Mouse (Mus musculus): ENCODE measurements around the gene Enthd1. TPM values are rescaled to one million over a fixed set of nuclear protein-coding genes. Genes with fewer than 3 reads are reported as not detected.
"Not testable (repeated sequence)": the region's sequence is repeated elsewhere in the genome, so short reads cannot be mapped to it uniquely, and the experiment has no call there.

Gene Enthd1
- total RNA-seq, 2 experiments from 2014 or later, result not detected

DNA sequence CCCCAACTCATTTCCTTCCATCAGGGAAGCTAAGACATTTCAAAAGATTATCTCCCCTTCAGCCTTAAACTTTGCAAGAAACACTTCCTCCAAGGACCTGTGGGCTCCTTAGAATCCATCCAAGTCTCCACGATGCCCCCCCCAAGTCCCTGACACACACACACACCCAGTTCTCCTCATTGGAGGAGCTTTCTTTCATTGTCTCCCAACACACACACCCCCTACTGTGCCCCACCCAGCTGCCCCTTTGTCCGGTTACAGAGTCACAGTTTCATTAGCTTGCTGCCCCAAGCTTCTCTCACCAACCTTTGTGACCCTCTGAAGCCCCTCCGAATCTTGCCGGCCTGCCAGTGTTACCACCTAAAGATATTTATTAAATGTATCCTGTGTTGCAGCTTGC is 21.3 kb upstream of the Enthd1 start:
- no peak for TF ChIP-seq CTCF (IDR thresholded peaks at IDR 0.05)
- no peak for DNase-seq

DNA sequence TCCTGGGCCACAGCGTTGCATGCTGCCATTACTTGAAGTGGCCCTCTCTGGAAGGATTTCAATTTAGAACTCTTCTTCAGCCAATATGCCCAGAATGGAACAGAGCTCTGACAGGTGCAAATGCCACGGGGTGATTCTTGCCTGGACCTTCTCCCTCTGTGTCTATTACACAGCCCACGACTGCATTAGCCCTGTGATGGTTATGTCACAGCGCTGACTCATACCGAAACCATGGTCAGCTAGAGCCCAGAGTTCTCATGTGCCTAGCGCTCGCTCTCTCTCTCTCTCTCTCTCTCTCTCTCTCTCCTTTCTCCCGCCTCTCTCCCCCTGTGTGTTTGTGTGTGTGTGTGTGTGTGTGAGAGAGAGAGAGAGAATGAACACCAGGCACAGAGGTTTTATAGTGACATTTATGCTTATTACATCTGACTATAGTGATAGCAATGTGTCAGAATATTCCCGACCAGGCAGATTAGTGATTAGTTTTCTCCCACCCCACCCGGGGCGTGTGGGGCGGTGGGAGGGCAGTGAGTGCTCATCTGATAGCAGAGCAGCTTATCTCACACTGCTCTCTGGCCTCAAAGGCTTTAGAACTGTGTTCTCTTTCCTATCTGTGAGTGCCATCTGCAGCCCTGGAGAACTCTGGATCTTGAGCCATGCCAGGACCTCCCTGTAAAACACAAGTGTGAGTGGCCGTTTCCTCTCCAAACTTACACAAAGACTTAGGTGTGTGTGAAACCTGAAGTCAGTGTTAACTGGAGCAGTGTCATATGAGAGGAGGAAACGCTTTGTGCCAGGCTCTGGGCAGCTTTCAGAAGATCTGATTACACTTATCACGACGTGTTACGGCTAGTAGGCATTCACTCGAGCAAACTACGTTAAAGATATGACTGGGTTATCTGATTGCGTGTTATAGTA is 17.9 kb upstream of the Enthd1 start:
- intact Hi-C loops (cut with DNase I), result no loop called here
- peak; percentile 59 for DNase-seq
- no peak for TF ChIP-seq CTCF (IDR thresholded peaks at IDR 0.05)

More for the DNA sequence above, 21.3 kb upstream of the Enthd1 start:
- Histone ChIP-seq H3K27ac (no peak overlapping the region), H3K4me3 (no peak overlapping the region)
- intact Hi-C loops (cut with DNase I), result no loop called here

GRCm38 (mm10) chr15:80580585-80580984 is 15.6 kb upstream of the Enthd1 start:
- intact Hi-C loops (cut with DNase I); DNase-seq; H3K27ac ChIP-seq; H3K4me3 ChIP-seq: not testable (repeated sequence)

More for the DNA sequence above, 17.9 kb upstream of the Enthd1 start:
- peak overlapping the region; percentile 46 for H3K4me3 ChIP-seq
- H3K27ac ChIP-seq, result no peak overlapping the region; the same call in 1 of the 2 replicates

- TF ChIP-seq CTCF (IDR thresholded peaks at IDR 0.05), result no peak
- intact Hi-C loops (cut with DNase I), result no loop called here
- Histone ChIP-seq H3K27ac (no peak overlapping the region), H3K4me3 (no peak overlapping the region)
- DNase-seq, result no peak
Measured at GRCm38 (mm10) chr15:80579121-80579520, 14.2 kb upstream of the Enthd1 start.

GRCm38 (mm10) chr15:80577166-80577960 is 12.4 kb upstream of the Enthd1 start:
- DNase-seq, result no peak
- H3K27ac ChIP-seq, result no peak overlapping the region
- no peak for TF ChIP-seq CTCF (IDR thresholded peaks at IDR 0.05)
- intact Hi-C loops (cut with DNase I), result no loop called here
- H3K4me3 ChIP-seq, result no peak overlapping the region

GRCm38 (mm10) chr15:80576415-80576994 is 11.5 kb upstream of the Enthd1 start:
- no peak for TF ChIP-seq CTCF (IDR thresholded peaks at IDR 0.05)
- intact Hi-C loops (cut with DNase I), result no loop called here
- no peak for DNase-seq
- Histone ChIP-seq H3K27ac (no peak overlapping the region), H3K4me3 (no peak overlapping the region)

GRCm38 (mm10) chr15:80575817-80576370 is 10.9 kb upstream of the Enthd1 start:
- TF ChIP-seq CTCF (IDR thresholded peaks at IDR 0.05), result no peak
- no peak for DNase-seq
- no peak overlapping the region for H3K27ac ChIP-seq
- intact Hi-C loops (cut with DNase I), result no loop called here
- no peak overlapping the region for H3K4me3 ChIP-seq

GRCm38 (mm10) chr15:80574211-80575040 is 9.5 kb upstream of the Enthd1 start:
- TF ChIP-seq CTCF (IDR thresholded peaks at IDR 0.05), result no peak
- H3K27ac ChIP-seq, result no peak overlapping the region

DNA sequence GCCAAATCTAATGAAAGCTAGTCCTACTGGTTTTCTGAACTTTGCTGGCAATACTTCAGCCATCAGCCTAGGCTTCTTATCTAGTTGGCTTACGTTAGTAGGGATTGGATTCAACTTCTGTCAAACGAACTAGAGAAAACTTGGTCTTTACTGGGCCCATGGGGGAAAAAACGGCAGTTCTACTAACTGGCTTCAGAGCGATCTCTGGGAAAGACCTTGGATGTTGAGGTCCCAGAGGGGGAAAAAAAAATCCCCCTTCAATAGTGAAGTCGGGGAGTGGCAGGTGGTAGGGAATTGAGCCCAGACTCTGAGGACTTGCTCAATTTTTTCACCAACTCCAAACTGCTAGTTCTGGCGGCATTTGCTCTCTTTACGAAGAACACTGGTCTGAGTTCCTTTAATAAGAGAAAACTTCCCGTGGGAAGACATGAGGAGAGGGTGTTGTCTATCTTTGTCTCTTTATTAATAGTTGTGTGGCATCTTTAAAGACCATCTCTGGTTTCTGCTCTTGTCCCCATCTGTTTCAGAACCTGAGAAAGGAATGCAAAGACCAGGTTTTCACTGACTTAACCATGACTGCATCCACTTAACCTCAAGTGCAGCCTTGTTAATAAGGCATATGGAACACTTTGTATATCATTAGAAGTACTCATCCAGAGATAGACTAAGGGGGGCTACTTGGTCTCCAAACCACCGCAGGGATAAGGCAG is 8.0 kb upstream of the Enthd1 start:
- Histone ChIP-seq H3K27ac (no peak overlapping the region), H3K4me3 (no peak overlapping the region)
- DNase-seq, result no peak
- no peak for TF ChIP-seq CTCF (IDR thresholded peaks at IDR 0.05)
- intact Hi-C loops (cut with DNase I), result no loop called here

More at GRCm38 (mm10) chr15:80574211-80575040, 9.5 kb upstream of the Enthd1 start:
- no peak for DNase-seq
- intact Hi-C loops (cut with DNase I), result no loop called here
- no peak overlapping the region for H3K4me3 ChIP-seq

- Histone ChIP-seq H3K27ac (no peak within 1 kb of the TSS), H3K4me3 (no peak within 1 kb of the TSS)
- DNase-seq, result no peak
- intact Hi-C loops (cut with DNase I), result no loop called here
- TF ChIP-seq CTCF (IDR thresholded peaks at IDR 0.05), result no peak
Measured at GRCm38 (mm10) chr15:80572291-80572690, 7.3 kb upstream of the Enthd1 start, which contains the start of gene Grap2. TSS of gene Grap2 (plus strand) at chr15:80572594.

DNA sequence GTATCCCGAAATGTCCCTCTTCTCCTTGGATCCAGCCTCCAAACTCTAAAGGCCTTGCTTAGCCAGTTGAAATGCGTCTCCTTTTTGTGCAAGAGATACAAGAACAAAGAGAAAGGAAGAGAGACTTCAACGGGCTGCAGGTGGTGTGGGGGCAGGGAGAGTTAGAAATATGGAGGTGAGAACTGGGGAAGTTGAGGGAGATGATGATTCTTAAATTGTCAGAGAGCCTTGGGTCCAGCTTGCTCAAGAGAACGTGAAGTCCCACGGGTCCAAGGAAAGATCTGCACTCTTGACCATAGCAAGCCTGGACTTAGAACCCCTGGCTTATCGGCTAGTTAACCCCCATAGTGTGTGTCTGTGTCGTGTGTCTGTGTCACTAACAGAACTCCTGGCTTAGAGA is 6.7 kb upstream of the Enthd1 start:
- no peak for TF ChIP-seq CTCF (IDR thresholded peaks at IDR 0.05)
- no peak overlapping the region for H3K27ac ChIP-seq
- no peak overlapping the region for H3K4me3 ChIP-seq
- intact Hi-C loops (cut with DNase I), result no loop called here
- DNase-seq, result no peak
